Mouse (Mus musculus): ENCODE data around the gene Pf4.

Pf4 gene

DNA sequence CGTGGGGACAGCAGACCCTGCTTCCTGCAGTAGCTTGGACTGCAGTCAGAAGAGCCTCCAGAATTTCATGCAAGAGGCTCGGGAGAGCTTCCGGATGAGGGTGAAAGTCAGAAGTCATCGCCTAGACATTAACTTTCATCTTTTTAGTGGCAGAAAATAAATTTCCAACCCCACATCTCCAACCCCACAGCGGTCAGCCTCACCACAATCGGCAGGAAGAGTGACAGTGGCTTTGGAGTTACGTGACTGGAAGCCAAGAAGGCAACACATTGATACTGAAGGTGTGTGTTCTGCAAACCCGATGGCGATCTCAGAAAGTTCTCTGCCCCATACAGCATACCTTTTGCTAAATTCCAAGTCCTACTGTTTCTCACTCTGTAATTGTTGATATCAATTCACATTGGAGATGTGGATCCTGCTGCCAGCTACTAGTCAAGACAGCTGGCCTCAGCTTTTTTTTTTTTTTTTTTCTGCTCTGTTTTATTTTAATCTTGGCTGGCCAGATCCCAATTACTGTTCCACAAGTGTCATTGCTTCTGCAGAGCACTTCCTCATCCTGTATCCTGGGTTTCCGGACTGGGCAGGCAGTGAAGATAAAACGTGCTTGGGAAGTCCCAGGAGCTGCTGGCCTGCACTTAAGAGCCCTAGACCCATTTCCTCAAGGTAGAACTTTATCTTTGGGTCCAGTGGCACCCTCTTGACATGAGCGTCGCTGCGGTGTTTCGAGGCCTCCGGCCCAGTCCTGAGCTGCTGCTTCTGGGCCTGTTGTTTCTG is at the start of gene Pf4:
TSS of gene Pf4 (plus strand) at position 556 of the 774 bp plus-strand sequence.
- CTCF ChIA-PET = no interaction called here

DNA sequence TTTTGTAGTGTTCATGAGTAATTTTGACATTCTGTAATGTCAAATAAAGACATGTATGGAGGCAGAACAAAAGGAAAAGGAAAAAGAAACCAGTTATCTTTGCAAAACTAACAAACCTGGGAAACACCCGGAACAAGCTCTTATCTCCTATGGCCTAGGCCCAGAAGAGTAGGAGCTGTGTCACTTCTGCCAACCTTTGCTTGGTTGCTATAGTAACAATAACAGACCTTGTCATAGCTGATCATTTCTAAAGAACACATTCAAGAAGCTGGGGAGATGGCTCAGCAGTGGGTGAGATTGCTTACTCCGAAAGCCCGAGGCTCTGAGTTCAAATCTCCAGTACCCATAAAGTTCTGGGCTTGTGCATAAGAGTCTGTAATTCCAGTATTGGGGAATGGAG is 49.6 kb upstream of the Pf4 start:
- CTCF ChIA-PET = interaction anchor here (0.7 kb wide), 1 partner anchor 20 kb away, joined by 3 read pairs; no protein-coding TSS in a partner anchor

DNA sequence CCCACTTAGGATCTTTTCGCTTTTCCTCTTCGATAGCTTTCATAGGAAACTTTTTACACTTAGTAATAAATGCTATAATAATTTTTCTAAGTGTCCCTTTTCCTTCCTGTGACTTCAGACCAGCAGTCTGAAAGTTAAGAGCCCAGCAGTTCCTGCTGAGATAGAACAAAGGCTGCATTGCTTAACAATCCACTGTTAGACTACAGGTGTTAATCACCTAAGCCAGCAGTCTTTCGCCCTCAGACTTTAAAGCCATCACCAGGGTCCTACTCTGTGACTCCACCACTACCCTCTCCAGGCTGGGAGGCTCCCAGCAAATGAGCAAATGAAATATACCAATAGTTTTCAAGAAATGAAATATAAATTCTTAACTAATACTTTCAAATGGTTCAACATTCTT is 44.0 kb upstream of the Pf4 start:
- CTCF ChIA-PET = no interaction called here

DNA sequence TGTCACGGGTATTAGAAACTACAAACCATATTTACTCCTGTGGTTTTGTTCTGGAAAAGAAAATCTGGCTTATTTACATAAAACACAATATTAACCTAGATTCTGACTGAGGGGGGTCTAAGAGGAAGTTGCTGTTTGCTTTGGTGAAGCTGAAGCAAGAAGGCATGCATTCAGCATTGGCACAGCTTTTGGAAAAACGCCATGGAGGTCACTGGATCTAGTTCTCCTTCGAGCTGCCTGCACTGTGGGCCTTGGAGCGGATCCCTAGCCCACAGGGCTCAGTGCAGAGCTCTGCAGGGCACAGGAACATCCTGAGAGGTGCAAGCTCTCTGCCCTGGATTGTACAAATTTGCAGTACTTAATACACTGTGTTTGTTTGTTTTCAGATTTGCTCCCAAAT is 40.8 kb upstream of the Pf4 start:
- CTCF ChIA-PET = no interaction called here

DNA sequence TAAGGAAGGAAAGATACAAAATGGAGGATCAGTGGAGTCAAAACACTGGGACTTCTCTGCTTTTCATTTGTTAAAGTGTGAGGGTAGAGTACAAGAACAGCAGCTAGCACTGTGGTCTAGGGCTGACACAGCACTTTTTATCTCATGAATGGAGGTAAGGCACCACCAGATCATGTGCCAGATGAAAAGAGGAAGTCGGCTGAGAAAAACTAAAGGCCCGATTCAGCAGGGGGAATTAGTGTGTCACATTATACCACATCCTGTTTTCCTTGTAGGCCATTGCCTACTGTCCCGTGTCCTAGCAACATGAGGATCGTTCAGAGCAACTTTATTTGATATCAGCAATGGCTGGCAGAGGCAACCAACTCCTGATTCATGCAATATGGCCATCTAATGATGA is 30.2 kb upstream of the Pf4 start:
- CTCF ChIA-PET = no interaction called here

DNA sequence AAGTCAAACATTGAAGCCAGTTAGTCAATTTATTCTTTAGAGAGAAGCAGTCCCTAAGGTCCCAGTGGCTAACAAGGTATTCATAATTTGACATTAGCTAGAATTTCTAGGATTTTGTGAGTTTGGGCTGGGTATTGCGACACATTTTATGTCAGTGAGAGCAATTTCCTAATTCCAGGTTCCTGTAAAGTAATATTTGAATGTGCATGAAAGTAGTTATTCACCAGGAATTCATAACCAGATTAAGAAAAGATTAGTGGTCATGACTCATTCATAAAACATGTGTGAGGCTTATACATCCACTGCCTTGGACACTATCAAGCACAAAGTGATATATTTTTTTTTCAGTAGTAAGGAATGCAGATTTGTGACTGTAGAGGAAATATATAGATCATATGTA is 18.3 kb upstream of the Pf4 start:
- CTCF ChIA-PET = no interaction called here

DNA sequence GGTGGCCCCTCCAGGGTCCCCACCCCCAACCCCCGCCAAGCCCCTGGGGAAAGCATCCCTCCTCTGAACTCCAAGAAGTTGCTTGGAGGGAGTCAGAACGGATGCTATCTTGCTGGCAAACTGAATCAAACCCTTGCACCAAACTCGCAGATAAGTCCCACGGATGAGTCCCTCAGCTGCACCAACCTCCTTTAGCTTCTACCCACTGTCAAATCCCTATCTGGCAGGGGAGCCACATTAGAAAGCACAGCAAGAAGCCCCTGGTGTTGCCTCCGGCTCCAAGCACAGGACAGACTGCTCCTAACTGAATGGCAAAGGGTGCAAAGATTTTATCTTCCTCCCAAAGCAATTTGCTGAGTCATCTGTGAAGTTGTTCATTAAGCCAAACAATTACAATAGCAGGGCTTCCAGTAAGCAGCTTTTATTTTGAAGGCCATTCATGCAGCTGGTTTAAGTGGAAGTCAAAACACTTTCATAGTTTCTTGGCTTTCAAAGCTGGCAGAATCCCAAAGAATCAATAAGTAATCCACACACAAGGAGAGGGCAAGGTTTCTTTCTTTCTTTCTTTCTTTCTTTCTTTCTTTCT is 14.1 kb upstream of the Pf4 start:
- CTCF ChIA-PET = no interaction called here

DNA sequence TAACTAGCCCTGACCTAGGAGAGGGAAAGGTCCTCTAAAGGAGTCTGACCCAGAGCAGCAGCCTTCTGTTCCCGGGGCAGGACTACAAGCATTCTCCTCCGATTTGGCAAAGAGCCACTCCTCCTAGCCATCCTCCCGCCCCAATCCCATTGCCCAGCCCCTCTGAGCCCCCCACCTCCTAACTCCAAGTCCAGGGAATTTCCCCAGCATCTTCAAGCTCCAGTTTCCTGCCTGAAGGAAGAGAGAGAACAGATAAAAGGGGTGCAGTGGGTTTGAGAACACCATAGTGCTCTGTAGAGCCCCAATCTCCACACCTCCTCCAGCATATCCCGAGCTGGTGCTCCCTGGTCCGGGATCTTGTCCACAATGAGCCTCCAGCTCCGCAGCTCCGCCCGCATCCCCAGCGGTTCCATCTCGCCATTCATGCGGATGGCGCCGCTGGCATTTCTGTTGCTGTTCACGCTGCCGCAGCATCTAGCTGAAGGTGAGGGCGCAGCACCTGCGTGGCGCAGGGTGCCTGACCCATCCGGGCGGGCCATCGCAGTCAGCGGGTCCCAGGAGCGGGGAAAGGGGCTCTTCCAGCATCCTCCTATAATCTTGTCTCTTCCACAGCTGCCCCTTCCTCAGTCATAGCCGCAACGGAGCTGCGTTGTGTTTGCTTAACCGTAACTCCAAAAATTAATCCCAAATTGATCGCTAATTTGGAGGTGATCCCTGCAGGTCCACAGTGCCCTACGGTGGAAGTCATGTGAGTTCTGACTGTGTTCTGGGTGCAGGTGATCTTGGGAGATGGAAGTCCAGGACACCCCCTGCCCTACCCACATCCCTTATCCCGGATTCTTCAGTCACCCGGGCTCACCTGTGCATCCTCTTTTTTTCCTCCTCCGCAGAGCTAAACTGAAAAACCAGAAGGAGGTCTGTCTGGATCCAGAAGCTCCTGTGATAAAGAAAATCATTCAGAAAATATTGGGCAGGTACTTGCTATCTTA is 12.9 kb upstream of the Pf4 start, which contains the start of gene Cxcl5:
TSS of gene Cxcl5 (plus strand) at position 284 of the 989 bp plus-strand sequence.
- CTCF ChIA-PET = no interaction called here

DNA sequence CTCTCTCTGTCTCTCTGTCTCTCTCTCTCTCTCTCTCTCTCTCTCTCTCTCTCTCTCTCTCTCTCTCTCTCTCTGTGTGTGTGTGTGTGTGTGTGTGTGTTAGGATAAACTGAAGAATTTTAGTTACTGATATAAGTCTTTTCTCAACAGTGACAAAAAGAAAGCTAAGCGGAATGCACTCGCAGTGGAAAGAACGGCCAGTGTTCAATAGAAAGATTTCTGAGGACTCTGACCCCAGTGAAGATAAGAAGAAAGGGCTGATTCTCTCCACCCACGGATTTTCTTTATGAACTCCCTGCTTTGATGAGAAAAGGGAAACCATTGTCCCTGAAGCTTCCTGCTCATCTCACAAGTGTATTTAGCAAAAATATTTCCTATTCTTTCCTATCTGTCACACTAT is 11.9 kb upstream of the Pf4 start:
- CTCF ChIA-PET = no interaction called here

DNA sequence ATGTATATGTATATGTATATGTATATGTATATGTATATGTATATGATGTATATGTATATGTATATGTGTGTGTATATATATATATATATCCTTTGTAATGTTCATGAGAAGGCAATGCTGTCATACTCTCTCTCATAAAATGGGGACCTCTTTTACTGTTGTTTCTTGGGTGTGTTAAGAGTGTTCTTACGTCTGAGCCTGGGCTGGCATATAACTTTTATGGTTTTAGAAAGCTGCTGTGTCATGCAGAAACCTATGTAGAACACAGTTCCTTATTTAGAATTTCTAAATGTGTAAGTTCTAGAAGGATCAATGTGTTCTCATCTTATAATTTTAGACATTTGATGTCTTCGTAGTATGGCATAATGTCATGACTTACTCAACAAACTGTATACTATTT is 11.4 kb upstream of the Pf4 start:
- CTCF ChIA-PET = no interaction called here

DNA sequence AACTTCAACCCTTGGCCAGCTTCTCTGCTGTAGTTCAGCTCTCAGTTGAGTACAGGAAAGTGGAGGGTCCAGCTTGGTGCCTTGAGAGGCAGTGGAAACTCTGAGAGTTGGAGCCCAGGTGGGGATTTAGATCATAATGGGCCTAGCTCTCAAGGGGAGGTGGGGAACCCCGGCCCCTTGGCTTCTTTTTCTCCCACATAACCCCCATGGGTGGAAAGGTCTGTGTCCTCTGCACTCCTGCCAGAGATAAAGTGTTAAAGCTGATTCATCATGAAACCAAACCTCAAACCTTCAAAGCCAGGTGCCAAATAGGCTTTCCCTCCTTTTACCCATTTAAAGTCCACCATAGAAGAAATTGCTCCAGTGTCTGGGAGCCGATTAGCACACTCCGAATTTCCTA is 10.4 kb upstream of the Pf4 start:
- CTCF ChIA-PET = no interaction called here

DNA sequence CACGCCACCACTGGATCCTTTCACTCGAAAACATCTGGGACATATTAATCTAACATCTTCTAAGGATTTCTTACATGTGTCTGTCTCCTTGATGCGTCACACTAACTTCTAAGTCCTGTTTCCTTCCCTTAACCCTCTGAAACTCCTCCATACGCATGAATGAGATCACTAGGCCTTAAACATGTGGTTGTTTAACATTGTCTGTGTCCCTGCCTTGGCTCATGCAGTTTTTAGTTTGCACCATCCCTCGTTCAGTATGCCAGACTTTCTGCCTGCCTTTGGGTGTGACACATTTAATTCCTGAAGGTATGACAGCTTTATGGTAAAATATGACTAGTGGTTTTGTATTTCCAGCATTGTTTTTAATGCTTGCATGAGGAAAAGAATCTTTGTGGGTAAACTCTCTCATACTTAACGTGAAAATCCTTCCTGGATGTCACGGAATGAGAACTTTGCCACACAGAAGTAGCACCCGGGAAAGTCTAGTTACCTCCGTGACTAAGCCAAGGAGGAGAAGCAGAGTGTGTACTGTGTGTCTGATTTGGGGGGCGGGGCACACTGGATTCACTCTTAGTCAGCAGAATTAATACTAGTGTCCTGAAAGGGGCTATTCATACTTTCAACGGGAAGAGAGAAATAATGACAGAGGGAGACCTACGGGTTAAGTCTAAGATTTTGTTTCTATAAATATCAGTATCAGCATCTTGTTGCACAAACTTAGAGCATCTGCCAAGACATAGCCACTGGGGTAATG is 8.1 kb upstream of the Pf4 start:
- CTCF ChIA-PET = no interaction called here

DNA sequence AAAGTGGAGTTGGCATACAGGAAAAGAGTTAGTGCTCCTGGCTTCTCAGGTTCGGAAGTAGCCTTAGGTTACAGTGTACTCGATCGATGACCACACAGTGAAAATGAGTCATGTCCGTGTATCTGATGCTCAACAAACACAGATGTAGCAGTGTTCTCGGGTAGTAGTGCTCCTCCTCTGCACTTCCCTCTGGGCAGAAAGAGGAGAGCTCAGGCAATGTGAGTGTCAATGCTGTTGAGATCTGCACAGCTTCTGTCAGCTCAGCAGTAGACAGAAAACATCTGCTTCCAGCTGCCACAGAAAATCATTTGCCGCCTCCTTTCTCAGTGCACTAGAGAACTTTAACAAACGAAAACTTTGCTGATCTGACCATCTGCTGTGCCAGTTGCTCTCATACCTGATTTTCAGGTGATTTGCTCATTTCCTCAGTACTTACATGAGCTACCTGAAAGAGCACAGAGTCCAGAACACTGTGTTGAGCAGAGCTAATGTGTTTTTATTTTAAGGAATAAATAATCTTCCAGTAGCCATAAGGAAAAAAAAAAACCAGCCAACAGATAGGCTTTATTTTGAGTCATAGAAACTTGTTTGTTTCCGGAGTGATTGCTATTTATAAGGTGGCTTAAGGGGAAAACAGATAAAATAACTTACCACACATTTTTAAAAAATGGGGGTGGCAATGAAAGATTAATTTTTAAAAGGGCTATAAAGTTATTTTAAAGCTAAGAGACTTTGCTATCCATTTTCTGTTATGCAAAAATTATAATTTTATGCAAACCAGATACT is 6.2 kb upstream of the Pf4 start:
- CTCF ChIA-PET = no interaction called here

DNA sequence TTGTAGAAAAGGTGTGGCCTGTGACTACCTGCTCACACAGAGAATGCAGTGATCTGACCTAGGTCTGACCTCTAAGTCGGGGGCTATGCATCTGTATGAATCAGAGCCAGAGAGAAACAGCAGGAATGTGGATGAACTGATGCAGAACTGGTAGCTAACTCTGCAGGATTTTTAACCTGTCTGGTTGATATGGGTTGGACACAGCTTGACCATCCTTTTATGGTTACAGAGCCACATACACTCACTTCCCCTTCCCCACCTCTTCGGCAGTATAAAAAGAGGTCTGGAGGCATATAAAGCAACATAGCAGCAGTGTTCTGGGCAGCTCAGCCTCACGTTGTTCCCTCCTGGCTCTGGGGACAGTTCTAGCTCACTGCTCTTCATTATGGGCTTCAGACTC is 4.0 kb upstream of the Pf4 start, which contains the start of gene Ppbp:
TSS of gene Ppbp (plus strand) at position 301 of the 400 bp plus-strand sequence.
- CTCF ChIA-PET = no interaction called here

DNA sequence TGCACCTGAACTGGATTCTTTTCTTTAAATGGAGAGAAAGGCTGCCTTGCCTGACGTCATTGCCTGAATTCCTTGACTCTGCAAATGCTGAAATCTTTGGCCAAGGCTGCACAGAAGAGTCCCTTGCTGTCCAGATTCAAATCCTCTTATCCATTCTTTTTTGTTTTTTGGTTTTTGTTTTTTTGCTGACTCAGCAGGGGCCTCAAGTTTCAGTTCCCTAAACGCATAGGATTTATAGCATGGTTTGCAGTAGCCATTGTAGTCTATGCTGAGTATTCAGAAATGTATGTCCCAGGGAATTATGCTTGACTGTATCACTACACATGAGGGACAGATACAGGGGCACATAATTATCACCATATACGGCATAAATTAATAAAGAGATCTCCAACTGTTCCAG is 866 bp upstream of the Pf4 start:
- CTCF ChIA-PET = no interaction called here

DNA sequence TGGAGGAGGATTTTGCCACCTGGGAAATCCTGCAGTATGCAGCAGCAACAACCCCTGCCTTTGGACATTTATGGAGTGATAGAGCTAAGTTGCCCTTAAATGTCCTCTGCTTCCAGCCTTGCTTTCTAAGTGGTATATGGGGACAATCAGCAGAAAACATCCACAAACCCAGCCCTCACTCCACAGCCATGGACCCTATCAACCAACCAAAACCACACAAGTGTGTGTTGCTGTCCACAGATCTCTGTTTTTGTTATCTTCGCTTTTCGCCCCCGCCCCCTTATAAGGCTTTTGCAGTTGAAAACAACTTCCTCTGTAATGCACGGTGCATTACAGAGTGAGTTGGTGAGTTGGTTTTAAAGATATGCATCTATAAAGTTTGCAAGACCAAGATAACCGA is 3.3 kb downstream of the Pf4 start:
- CTCF ChIA-PET = no interaction called here

DNA sequence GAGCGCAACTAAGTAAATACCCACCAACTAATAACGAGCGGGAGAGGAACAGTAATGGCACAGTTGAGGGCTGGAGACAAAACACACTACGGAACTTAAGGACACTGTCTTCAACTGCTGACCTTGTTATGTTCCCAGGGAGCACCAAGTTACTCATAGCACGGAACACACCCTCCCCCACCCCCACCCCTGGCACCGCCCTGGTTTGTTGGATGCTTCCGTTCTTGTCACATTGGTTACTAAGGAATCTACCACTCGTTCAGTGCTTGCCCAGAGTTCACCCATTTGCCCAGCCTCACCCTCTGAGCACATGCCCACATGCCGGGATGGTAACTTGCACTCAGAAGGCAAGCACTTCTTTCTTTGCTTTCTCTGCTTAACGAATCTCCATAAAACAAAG is 5.4 kb downstream of the Pf4 start:
- CTCF ChIA-PET = no interaction called here

DNA sequence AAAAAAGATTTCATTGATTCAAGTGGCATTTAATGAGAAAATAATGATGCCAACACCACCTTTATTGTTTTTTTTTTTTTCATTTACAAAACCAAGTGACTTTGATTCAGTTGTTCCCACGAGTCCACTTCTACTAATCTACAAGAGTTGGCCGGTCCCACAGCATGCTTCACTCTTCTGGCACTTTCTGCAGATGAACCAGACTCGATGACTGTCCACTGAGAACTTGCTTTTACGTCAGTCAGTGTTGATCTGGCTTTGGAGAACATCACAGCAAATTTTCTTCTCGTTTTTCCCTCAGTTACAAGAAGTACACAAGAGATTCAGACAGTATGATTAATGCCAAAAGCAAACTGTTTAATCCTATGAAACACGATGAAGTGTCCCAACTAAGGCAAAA is 6.6 kb downstream of the Pf4 start:
- CTCF ChIA-PET = no interaction called here

DNA sequence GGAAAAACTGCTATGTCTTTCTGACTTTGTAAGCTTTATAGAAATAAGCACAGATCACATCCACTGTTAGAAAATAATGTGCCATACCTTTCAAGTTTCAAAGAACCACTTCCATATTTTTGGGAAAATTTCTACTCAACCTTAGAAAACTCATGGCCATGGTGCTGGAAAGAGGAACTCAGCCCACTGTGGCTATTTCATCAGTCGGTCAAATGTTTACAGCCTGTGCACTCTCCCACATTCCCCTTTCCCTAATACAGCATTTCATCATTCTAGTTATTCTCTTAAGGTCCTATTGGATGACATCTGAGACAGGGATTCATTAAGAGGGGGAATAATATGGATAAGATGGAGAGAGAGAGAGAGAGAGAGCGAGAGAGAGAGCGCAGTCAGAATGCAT is 11.5 kb downstream of the Pf4 start:
- CTCF ChIA-PET = no interaction called here

DNA sequence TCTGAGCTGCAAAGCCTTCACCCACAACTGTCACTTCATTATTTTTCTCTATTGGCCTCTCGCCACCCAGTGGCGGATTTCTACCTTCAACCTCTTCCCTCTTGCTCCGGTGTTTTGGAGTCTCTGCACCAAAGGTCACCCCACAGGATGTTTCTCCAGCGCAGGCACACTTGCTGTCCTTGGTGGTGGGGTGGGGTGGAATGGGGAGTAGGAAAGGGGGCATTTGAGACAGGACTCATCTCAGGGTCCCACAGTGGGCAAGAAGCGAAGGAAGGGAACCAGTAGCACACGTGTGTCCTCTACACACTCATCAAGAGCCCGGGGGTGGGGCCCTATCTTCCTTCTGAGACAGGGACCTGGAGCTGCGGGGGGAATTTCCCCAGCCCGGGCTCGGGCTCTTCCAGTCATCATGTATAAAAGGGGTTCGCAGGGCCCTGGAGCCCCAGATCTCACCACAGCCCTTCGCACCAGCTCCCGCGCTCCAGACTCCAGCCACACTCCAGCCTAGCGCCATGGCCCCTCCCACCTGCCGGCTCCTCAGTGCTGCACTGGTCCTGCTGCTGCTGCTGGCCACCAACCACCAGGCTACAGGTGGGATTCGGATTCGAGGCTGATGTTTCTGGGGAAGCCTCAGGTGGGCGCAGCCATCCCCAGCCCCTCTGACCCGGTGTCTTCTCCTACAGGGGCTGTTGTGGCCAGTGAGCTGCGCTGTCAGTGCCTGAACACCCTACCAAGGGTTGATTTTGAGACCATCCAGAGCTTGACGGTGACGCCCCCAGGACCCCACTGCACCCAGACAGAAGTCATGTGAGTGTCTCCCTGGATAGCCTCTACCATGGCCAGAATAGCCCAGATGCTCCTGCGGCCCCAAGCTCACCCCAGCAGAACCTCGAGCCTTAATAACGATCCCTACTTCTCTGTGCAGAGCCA is 13.7 kb downstream of the Pf4 start, which contains the start of gene Cxcl3:
TSS of gene Cxcl3 (plus strand) at position 445 of the 930 bp plus-strand sequence.
- CTCF ChIA-PET = no interaction called here

All from spleen, embryonic (tissue).